Mouse (Mus musculus): ENCODE measurements at regions not wholly inside any gene's neighbourhood (a gene's known extent, or its start where the extent isn't known, plus 50 kb on each side); places are given as distances from the start of the nearest gene placed in this dataset.

DNA sequence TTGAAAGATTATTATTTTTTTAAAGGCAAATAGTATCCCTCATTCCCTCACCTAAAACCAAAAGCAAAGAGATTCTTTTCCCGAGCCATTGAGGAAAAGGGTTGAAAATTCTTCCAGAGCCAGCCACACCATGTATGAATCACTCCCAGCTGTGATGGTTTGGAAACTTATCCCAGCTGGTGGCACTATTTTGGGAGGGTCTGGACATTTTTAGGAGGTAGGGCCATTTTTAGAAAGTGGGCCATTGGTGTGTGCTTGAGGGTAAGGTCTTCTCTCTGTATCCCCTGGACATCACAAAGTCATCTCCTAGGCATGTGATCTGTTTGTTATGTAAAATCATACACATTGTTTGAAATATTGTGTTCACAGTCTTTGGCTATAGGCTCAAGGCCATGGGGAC is 252.2 kb downstream of the Diras2 start:
- H3K36me3 ChIP-seq: no peaks in the 10 kb centered on the region
- 48% methylated on average over 1 of the region's 1 CpGs for WGBS
- H3K4me1 ChIP-seq: no peaks in the 10 kb centered on the region
- no peaks in the 10 kb centered on the region for H3K9me3 ChIP-seq (replicated peaks)
- no peak overlapping the region for H3K4me2 ChIP-seq (replicated peaks)
- H3K4me3 ChIP-seq (replicated peaks): no peak overlapping the region
- no peaks in the 10 kb centered on the region for H3K27me3 ChIP-seq
- H3K27ac ChIP-seq (replicated peaks): no peak overlapping the region
- no peak overlapping the region for H3K9ac ChIP-seq
- no peak for ATAC-seq (ENCODE audit: insufficient number of reproducible peaks, low FRiP score, low TSS enrichment, low read depth)

DNA sequence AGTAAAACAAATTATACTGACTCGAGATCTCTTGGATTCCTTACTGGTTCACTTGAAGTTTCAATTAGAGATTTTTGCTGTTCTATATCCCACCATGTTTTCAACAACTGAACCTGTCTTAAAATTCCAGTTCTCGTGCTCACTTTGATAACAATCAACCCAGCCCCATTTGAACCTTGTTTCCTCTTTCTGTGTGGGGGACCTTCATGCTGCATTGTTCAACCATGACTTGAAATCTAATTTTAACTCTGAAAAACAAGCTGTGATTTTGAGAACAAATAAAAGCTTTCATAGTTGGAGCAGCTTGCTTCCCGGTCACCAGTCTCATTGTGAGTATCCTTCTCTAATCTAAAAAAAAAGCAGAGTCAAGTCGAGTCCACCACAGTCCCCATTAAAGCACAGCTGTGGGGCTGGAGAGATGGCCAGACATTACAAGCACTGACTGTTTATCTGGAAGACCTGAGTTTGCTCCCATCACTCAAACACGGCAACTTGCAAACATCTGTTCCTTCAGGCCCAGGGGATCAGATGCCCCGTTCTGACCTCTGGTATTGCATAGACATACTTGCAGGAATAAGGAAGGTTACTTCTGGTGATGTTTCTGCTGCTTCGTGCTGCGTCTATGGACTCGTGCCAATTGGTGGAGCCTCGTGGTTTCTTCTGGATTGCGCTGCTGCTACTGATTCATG is 251.7 kb downstream of the Diras2 start:
- Histone ChIP-seq H3K4me3 (replicated peaks) (no peak overlapping the region), H3K9ac (no peak overlapping the region), H3K4me1 (no peaks in the 10 kb centered on the region), H3K36me3 (no peaks in the 10 kb centered on the region), H3K4me2 (replicated peaks) (no peak overlapping the region), H3K27me3 (no peaks in the 10 kb centered on the region), H3K27ac (replicated peaks) (no peak overlapping the region), H3K9me3 (replicated peaks) (no peaks in the 10 kb centered on the region)
- WGBS: 60% methylated on average over 11 of the region's 11 CpGs
- ATAC-seq (ENCODE audit: insufficient number of reproducible peaks, low FRiP score, low TSS enrichment, low read depth): no peak

DNA sequence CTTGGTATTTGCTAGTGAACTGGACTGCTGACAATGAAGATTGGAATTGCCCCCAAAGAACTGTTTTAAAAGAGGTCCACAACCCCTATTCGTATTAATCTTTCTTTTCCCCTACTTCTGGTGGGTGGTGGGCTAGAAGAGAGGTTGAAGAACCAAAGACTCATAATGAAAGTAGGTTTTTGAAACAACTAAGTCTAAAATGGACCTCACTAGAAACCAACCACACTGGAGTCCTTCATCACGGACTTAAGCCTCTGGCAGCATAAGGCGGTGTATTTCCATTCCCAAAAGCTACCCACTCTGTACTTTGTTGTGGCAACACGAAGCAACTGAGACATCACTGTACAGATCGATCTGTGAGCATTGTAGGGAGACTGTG is 251.1 kb downstream of the Diras2 start:
- WGBS: 88% methylated on average over 5 of the region's 5 CpGs
- H3K9me3 ChIP-seq (replicated peaks): no peaks in the 10 kb centered on the region
- H3K4me2 ChIP-seq (replicated peaks): no peak overlapping the region
- no peaks in the 10 kb centered on the region for H3K27me3 ChIP-seq
- H3K27ac ChIP-seq (replicated peaks): no peak overlapping the region
- H3K4me3 ChIP-seq (replicated peaks): no peak overlapping the region
- H3K9ac ChIP-seq: no peak overlapping the region
- H3K4me1 ChIP-seq: no peaks in the 10 kb centered on the region
- no peak for ATAC-seq (ENCODE audit: insufficient number of reproducible peaks, low FRiP score, low TSS enrichment, low read depth)
- no peaks in the 10 kb centered on the region for H3K36me3 ChIP-seq

DNA sequence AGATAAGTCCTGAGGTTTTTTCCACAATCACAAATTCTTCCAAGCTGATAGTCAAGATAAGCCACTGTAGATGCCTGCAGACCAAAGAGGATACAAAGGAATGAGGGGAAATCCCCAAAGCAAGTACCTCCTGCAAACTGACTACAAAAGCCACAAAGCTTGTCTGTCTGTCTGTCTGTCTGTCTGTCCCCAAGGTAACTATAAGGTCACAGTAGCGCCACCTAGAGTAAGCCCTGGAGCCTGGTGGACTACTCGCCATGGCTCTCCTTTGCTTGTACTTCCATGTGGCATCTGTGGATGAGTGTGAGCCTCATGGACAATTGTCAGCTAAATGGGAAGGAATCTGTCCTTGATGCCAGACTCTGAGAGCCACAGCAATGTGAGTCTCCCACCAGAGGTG is 249.8 kb downstream of the Diras2 start:
- no peaks in the 10 kb centered on the region for H3K9me3 ChIP-seq (replicated peaks)
- H3K27ac ChIP-seq (replicated peaks): no peak overlapping the region
- no peak overlapping the region for H3K9ac ChIP-seq
- WGBS: 79% methylated on average over 2 of the region's 2 CpGs
- ATAC-seq (ENCODE audit: insufficient number of reproducible peaks, low FRiP score, low TSS enrichment, low read depth): no peak
- H3K4me3 ChIP-seq (replicated peaks): no peak overlapping the region
- no peaks in the 10 kb centered on the region for H3K4me1 ChIP-seq
- no peak overlapping the region for H3K4me2 ChIP-seq (replicated peaks)
- no peaks in the 10 kb centered on the region for H3K27me3 ChIP-seq
- H3K36me3 ChIP-seq: no peaks in the 10 kb centered on the region

DNA sequence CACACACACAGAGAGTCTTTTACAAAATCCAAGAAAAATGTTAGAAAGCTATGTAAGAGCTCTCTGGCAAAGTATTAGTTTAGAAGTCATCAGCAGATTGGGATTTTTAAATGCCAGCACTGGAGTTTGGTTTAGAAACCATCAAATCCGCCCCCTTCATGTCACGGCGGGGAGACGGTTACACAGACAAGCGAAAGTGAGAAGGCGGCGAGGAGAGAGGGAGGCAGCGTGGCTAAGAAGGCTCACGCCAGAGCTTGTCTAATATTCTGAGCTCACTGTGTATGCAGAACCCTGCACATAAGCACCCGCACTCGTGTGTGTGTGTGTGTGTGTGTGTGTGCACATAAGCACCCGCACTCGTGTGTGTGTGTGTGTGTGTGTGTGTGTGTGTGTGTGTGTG is 248.6 kb downstream of the Diras2 start:
- no peaks in the 10 kb centered on the region for H3K4me1 ChIP-seq
- H3K27me3 ChIP-seq: no peaks in the 10 kb centered on the region
- H3K4me3 ChIP-seq (replicated peaks): no peak overlapping the region
- H3K4me2 ChIP-seq (replicated peaks): no peak overlapping the region
- WGBS: 54% methylated on average over 13 of the region's 13 CpGs
- no peak overlapping the region for H3K9ac ChIP-seq
- H3K9me3 ChIP-seq (replicated peaks): no peaks in the 10 kb centered on the region
- no peak for ATAC-seq (ENCODE audit: insufficient number of reproducible peaks, low FRiP score, low TSS enrichment, low read depth)
- H3K36me3 ChIP-seq: no peaks in the 10 kb centered on the region
- H3K27ac ChIP-seq (replicated peaks): no peak overlapping the region

DNA sequence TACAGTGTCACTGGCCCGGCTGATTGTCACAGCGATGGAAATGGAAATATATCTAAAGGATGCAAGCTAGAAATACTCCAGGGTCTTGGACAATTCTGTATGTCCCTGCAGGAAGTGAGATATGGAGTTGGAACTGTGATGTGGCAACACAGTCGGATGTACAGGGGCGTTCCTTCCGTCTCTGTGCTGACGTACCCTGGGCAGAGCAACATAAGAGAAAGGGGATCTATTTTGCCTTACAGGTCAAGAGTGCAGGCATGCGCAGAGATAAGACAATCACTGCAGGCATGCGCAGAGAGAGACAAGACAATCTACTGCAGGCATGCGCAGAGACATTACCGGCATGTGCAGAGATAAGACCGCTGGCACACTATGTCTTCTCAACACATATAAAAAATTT is 247.6 kb downstream of the Diras2 start:
- no peak for ATAC-seq (ENCODE audit: insufficient number of reproducible peaks, low FRiP score, low TSS enrichment, low read depth)
- Histone ChIP-seq H3K4me1 (no peaks in the 10 kb centered on the region), H3K36me3 (no peaks in the 10 kb centered on the region), H3K27me3 (no peaks in the 10 kb centered on the region), H3K4me2 (replicated peaks) (no peak overlapping the region), H3K9me3 (replicated peaks) (no peaks in the 10 kb centered on the region), H3K27ac (replicated peaks) (no peak overlapping the region), H3K9ac (no peak overlapping the region), H3K4me3 (replicated peaks) (no peak overlapping the region)
- WGBS: 84% methylated on average over 11 of the region's 11 CpGs

DNA sequence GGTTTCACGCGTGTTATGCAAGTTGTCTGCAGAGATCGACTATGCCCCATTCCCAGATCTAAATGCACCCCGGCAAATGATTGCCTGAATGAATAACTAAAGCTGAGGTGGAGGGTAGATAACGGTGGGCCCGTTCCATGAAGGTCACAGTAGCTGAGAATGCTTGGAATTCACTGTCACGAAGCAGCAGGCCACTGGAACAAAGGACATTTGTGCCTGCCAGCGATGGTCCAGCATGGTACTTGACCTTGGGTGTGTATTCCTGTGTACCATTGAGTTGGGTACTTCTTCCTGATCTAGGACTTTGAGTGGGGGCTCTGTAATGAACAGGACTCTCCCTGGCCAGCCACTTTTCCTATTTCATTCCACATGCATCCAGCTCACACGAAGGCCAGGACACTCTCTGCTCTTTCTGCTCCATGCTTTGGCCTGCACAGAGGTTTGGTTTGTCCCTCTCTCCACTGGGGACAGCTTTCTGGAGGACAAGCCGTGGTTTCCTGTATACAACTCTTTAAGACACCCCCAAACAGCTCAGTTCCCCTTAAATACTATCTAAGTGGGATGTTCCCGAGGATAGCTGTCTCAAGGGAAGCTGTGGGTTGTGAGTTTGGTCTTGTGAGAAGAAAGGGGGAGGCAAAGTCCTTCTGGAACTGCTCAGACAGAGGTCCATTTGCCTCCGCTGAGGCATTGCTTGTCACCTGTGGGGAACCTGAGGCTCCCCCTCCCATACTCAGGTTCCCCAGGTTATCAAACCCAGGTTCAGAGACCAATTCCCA is 246.9 kb downstream of the Diras2 start:
- ATAC-seq (ENCODE audit: insufficient number of reproducible peaks, low FRiP score, low TSS enrichment, low read depth): no peak
- no peak overlapping the region for H3K4me2 ChIP-seq (replicated peaks)
- H3K36me3 ChIP-seq: no peaks in the 10 kb centered on the region
- no peaks in the 10 kb centered on the region for H3K27me3 ChIP-seq
- no peak overlapping the region for H3K9ac ChIP-seq
- 81% methylated on average over 12 of the region's 12 CpGs for WGBS
- no peaks in the 10 kb centered on the region for H3K9me3 ChIP-seq (replicated peaks)
- no peak overlapping the region for H3K27ac ChIP-seq (replicated peaks)
- no peak overlapping the region for H3K4me3 ChIP-seq (replicated peaks)
- H3K4me1 ChIP-seq: no peaks in the 10 kb centered on the region

DNA sequence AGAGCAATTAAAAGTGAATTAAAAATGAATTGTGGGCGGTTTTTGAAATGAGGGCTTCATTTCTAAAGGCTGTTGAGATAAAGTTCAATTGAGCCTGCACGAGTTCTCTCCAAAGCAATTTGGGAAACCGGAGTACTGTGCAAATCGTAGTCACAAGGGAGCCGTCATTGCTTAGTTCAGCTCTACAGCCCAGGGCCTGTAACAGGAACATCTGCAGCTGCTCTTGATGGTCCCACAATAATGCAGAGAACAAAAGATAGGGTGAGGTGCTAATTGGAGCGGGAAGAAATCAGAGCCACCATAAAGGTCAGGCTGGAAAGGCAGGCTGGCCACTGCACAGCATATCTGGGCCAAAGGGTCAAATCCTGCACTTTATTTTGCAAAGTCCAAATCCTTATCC is 242.7 kb downstream of the Diras2 start:
- ATAC-seq (ENCODE audit: insufficient number of reproducible peaks, low FRiP score, low TSS enrichment, low read depth): no peak
- Histone ChIP-seq H3K36me3 (no peaks in the 10 kb centered on the region), H3K4me1 (no peaks in the 10 kb centered on the region), H3K9me3 (replicated peaks) (no peaks in the 10 kb centered on the region), H3K4me3 (replicated peaks) (no peak overlapping the region), H3K4me2 (replicated peaks) (no peak overlapping the region), H3K27me3 (no peaks in the 10 kb centered on the region), H3K9ac (no peak overlapping the region), H3K27ac (replicated peaks) (no peak overlapping the region)
- WGBS: 48% methylated on average over 6 of the region's 6 CpGs

DNA sequence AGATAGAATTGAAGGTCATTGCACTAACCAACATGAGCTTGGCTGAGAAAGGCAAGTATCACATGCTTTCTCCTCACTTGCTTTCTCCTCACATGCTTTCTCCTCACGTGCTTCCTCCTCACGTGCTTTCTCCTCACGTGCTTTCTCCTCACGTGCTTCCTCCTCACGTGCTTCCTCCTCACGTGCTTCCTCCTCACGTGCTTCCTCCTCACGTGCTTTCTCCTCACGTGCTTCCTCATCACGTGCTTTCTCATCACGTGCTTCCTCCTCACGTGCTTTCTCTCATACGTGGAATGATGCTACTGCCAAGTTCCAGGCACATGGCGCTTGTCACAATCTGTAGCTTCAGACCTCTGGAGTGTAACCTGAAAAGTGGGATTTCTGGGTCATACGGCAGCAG is 235.2 kb downstream of the Diras2 start:
- Histone ChIP-seq H3K27me3 (no peaks in the 10 kb centered on the region), H3K27ac (replicated peaks) (no peak overlapping the region), H3K9ac (no peak overlapping the region), H3K4me3 (replicated peaks) (no peak overlapping the region), H3K4me1 (no peaks in the 10 kb centered on the region), H3K9me3 (replicated peaks) (no peaks in the 10 kb centered on the region), H3K36me3 (no peaks in the 10 kb centered on the region), H3K4me2 (replicated peaks) (no peak overlapping the region)
- WGBS: 89% methylated on average over 15 of the region's 15 CpGs
- no peak for ATAC-seq (ENCODE audit: insufficient number of reproducible peaks, low FRiP score, low TSS enrichment, low read depth)

DNA sequence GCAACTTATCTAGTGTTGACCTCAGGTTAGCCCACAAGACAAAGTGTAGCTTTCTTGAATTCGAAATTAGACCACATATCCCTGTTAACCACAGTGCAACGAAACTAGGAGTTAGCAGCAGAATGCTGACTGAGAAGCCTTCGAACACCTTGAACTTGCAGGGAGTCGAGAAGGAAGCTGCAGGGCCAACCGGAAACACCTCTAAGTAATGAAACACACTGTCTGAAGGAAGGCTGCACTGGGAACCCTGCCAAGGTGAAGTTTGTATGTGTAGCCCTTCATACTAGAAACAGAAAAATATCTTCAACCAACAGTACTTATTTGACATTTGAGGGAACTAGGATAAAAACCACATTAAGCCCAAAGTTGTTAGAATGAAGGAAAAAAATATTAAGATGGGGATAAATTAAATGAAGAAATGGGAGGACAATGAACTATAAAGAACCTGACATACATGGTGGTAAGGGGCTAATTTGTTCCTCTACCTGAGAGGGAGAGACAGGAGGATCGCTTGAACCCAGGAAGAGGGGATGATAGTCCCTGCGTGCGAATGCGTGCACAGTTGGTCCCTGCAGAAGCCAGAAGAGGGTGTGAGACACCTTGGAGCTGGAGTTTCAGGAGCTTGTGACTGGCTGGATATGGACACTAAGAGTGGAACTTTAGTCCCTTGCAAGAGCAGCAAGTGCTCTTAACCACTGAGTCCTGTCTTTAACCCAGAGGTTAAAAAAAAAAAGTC is 234.4 kb downstream of the Diras2 start:
- no peak for ATAC-seq (ENCODE audit: insufficient number of reproducible peaks, low FRiP score, low TSS enrichment, low read depth)
- Histone ChIP-seq H3K4me1 (no peaks in the 10 kb centered on the region), H3K27me3 (no peaks in the 10 kb centered on the region), H3K9me3 (replicated peaks) (no peaks in the 10 kb centered on the region), H3K4me3 (replicated peaks) (no peak overlapping the region), H3K9ac (no peak overlapping the region), H3K36me3 (no peaks in the 10 kb centered on the region), H3K4me2 (replicated peaks) (no peak overlapping the region), H3K27ac (replicated peaks) (no peak overlapping the region)
- WGBS: 75% methylated on average over 9 of the region's 9 CpGs

DNA sequence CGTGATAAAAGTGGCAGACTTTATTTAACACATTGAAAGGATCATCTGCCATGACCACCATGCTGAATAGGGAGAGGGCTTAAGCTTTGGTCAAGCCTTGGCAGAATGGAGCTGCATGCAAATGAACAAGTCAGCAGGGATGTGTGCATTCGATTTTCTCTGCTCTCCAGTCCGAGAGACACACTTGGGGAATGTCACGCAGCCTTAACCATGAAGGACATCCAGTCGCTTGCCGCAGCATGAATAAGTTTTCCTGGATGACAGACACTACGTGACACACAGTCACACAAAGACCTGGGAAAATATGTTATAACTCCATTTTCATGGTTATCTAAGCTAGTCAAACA is 233.8 kb downstream of the Diras2 start:
- H3K9me3 ChIP-seq (replicated peaks): no peaks in the 10 kb centered on the region
- no peaks in the 10 kb centered on the region for H3K4me1 ChIP-seq
- no peaks in the 10 kb centered on the region for H3K27me3 ChIP-seq
- H3K9ac ChIP-seq: no peak overlapping the region
- WGBS: 77% methylated on average over 7 of the region's 7 CpGs
- H3K36me3 ChIP-seq: no peaks in the 10 kb centered on the region
- H3K4me2 ChIP-seq (replicated peaks): no peak overlapping the region
- no peak for ATAC-seq (ENCODE audit: insufficient number of reproducible peaks, low FRiP score, low TSS enrichment, low read depth)
- no peak overlapping the region for H3K4me3 ChIP-seq (replicated peaks)
- no peak overlapping the region for H3K27ac ChIP-seq (replicated peaks)

Data from embryonic facial prominence, embryonic 15.5 days (tissue).